Mouse (Mus musculus): ENCODE measurements around the gene Rcan1.

- TF ChIP-seq POLR2A (IDR thresholded peaks at IDR 0.05; ENCODE audit: borderline replicate concordance, insufficient read depth, low read length) (no peak), CTCF (IDR thresholded peaks at IDR 0.05; ENCODE audit: borderline replicate concordance, insufficient read depth, low read depth, low read length) (no peak)
Measured at GRCm38 (mm10) chr16:92382508-92382907, 88.2 kb downstream of the Rcan1 start.
